Mouse (Mus musculus) heart, postnatal 4 days (tissue): ENCODE measurements at regions not wholly inside any gene's neighbourhood (a gene's known extent, or its start where the extent isn't known, plus 50 kb on each side); places are given as distances from the start of the nearest gene placed in this dataset.

Experiments used
- DNase-seq: peaks from one replicate; pipeline ENCODE4 v3.0.0; 2021

- no peak for DNase-seq
These were observed 56.6 kb upstream of the Ank start for GRCm38 (mm10) chr15:27409856-27410255.

GRCm38 (mm10) chr15:27412304-27412703 is 54.2 kb upstream of the Ank start:
- no peak for DNase-seq

- no peak for DNase-seq
These were observed 53.7 kb upstream of the Ank start for GRCm38 (mm10) chr15:27412761-27413160.

- no peak for DNase-seq
These were observed 53.0 kb upstream of the Ank start for GRCm38 (mm10) chr15:27413486-27413885.

- DNase-seq, result no peak
These were observed 51.7 kb upstream of the Ank start for GRCm38 (mm10) chr15:27414819-27415218.
